Mouse (Mus musculus) stomach, postnatal 0 days (tissue): ENCODE data around the gene Rps6ka1.

Experiments used
- CTCF ChIP-seq: IDR thresholded peaks from 2 replicates; pipeline ENCODE4 v1.5.1; 2016; ENCODE audit warnings: antibody characterized with exemption, low read depth, mild to moderate bottlenecking, moderate library complexity
- EP300 ChIP-seq: optimal IDR thresholded peaks from 2 replicates; pipeline ENCODE3; 2016; ENCODE audit warnings: antibody characterized with exemption

DNA sequence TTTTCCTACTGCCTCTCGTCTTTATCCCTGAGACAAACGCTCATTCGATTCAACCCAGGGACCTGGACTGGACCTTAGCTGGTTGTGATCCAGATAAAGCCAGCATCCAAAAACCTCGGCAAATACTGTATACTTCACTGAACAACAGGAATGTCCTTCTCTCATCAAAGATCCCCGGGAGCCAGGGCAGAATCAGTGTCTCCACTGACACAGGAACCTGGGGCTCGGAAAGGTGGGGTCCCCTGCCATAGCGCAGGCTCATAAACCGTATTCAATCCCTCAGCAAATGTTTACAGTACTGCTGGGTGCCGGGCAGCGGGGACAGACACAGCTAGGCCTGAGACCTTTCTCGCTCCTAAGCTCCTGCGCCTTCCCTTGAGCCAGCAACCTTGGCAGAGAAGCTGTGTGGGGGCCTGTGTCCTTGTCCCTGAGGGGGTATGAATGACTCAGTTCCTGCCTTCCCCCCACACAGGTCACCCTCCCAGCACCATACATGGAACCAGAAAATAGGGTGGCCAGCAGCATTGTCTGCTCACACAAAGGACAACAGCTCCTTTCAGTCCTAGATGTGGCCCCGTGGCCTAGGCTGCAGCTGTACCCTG, 23.1 kb downstream of the Rps6ka1 start:
- no peak for TF ChIP-seq CTCF
- TF ChIP-seq EP300, result no peak
